Mouse (Mus musculus) intestine, embryonic 14.5 days (tissue): ENCODE data around the gene Krt25. TPM values are rescaled to one million over a fixed set of nuclear protein-coding genes. Genes with fewer than 3 reads are reported as not detected.

Source experiments
- ATAC-seq: fragments of 200-750 bp; cut with Nextera tagmentation; replicated peaks from 2 replicates; pipeline ENCODE4 v1.8.0; 2017; ENCODE audit warnings: low read depth, moderate number of reproducible peaks, moderate TSS enrichment, moderate library complexity; ENCODE audit not compliant: low FRiP score, low TSS enrichment
- DNase-seq: peaks from one replicate; pipeline ENCODE4 v3.0.0-alpha.2; 2018; ENCODE audit warnings: low spot score
- H3K27ac ChIP-seq: fragments of 300-500 bp; sonication (generic); 2 replicates; pipeline ENCODE4 v1.5.1; 2014; ENCODE audit warnings: low read depth, mild to moderate bottlenecking, control low read depth
- H3K27me3 ChIP-seq: fragments of 300-500 bp; sonication (generic); replicated peaks from 2 replicates; pipeline ENCODE4 v1.6.1; 2014; ENCODE audit warnings: low read length, control low read depth; ENCODE audit not compliant: control insufficient read depth, insufficient read depth
- H3K36me3 ChIP-seq: fragments of 300-500 bp; sonication (generic); 2 replicates; pipeline ENCODE4 v1.6.1; 2014; ENCODE audit warnings: low read length, control low read depth; ENCODE audit not compliant: control insufficient read depth, insufficient read depth
- H3K4me1 ChIP-seq: fragments of 300-500 bp; sonication (generic); replicated peaks from 2 replicates; pipeline ENCODE4 v1.6.1; 2014; ENCODE audit warnings: low read length, control low read depth, mixed read lengths; ENCODE audit not compliant: control insufficient read depth, insufficient read depth
- H3K4me2 ChIP-seq: fragments of 300-500 bp; sonication (generic); 2 replicates; pipeline ENCODE4 v1.6.1; 2014; ENCODE audit warnings: low read length
- H3K4me3 ChIP-seq: fragments of 300-500 bp; sonication (generic); 2 replicates; pipeline ENCODE4 v1.5.1; 2014; ENCODE audit warnings: low read depth, low read length, control low read depth, mixed read lengths
- H3K9ac ChIP-seq: fragments of 300-500 bp; sonication (generic); 2 replicates; pipeline ENCODE4 v1.6.1; 2014; ENCODE audit warnings: mild to moderate bottlenecking, low read length
- H3K9me3 ChIP-seq: fragments of 300-500 bp; sonication (generic); 2 replicates; pipeline ENCODE4 v1.6.1; 2016; ENCODE audit warnings: low read length, control low read depth; ENCODE audit not compliant: control insufficient read depth
- WGBS: fragments of 180-500 bp; shearing (Covaris S2); extraction: QIAGEN DNeasy Blood & Tissue Kit; methylation state at CpG from one replicate; pipeline ENCODE4 v1.1.7; 2014; 5-methylcytosine and 5-hydroxymethylcytosine counted together
- polyA plus RNA-seq: library from polyadenylated mRNA; unstranded; fragments of >200 nt; fragmentation: Nextera tagmentation; extraction: Ambion mirVana; gene quantifications from 2 replicates; pipeline ENCODE4 v1.2.1, GENCODE M21; 2014

Gene Krt25
- 0.15 TPM in 1 of 2 replicates, not detected in the other for polyA plus RNA-seq

- H3K4me1 ChIP-seq, result no peaks in the 10 kb centered on the region; the same call in 1 of the 2 replicates
- no peak within 1 kb of the TSS for H3K4me2 ChIP-seq
- DNase-seq (no peak), ATAC-seq (no peak)
- no peak within 1 kb of the TSS for H3K27ac ChIP-seq
- H3K27me3 ChIP-seq, result no peaks in the 10 kb centered on the region
- no peak within 1 kb of the TSS for H3K4me3 ChIP-seq
- no peaks in the 10 kb centered on the region for H3K36me3 ChIP-seq
- WGBS, result 90% methylated on average over 11 of the region's 11 CpGs
- H3K9me3 ChIP-seq, result no peaks in the 10 kb centered on the region
- H3K9ac ChIP-seq, result no peak within 1 kb of the TSS
Observed at GRCm38 (mm10) chr11:99322851-99323250, at the start of gene Krt25. Gene Krt25, minus strand, starts transcription at chr11:99322951.

- no peaks in the 10 kb centered on the region for H3K9me3 ChIP-seq
- H3K9ac ChIP-seq, result no peak overlapping the region
- H3K27ac ChIP-seq, result no peak overlapping the region
- no peak overlapping the region for H3K4me3 ChIP-seq
- WGBS, result 85% methylated on average over 8 of the region's 8 CpGs
- no peaks in the 10 kb centered on the region for H3K4me1 ChIP-seq
- ATAC-seq (no peak), DNase-seq (no peak)
- no peaks in the 10 kb centered on the region for H3K27me3 ChIP-seq
- no peaks in the 10 kb centered on the region for H3K36me3 ChIP-seq
- H3K4me2 ChIP-seq, result no peak overlapping the region
Observed at GRCm38 (mm10) chr11:99369853-99370451, 47.2 kb upstream of the Krt25 start.

DNA sequence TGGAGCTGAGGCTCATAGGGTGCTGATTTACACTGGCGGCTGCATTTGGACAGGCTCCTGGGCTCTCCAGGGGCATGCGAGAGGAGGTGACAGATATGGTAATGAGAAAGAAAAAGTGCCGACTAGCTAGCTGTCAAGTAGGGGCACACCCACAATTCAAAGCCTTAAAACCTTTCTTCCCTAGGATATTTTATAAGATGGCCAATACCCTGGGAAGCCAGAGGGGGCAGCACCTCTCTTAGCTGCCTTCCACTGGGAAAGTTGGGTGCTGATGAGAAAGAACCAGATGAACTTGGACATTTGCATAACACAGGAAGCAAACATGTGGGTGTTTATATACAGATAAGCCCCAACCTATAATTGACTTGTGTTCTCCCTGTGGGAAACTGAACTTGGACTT is 46.5 kb upstream of the Krt25 start:
- DNase-seq, result no peak

DNA sequence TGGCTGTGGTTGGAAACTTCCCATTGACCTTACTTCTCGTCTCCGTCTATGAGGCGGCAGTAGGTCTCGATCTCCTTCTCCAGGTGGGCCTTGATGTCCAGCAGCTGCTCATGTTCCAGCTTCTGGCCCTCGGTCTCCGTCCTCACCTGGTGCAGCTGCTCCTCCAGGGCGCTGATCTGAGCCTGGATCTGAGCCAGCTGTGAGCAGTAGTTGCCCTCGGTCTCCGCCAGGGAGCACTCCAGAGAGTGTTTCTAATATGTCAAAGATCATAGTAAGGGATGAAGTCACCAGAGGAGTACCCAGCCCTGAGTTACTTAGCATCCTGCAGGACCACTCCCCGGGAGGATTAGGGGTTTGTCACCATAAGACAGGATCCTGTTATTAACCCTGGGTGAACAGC is 44.0 kb upstream of the Krt25 start:
- Histone ChIP-seq H3K4me1 (no peaks in the 10 kb centered on the region), H3K4me2 (no peak overlapping the region), H3K27me3 (no peaks in the 10 kb centered on the region), H3K4me3 (no peak overlapping the region), H3K36me3 (no peaks in the 10 kb centered on the region), H3K27ac (no peak overlapping the region), H3K9ac (no peak overlapping the region), H3K9me3 (no peaks in the 10 kb centered on the region)
- WGBS, result 30% methylated on average over 10 of the region's 10 CpGs
- no peak for ATAC-seq
- no peak for DNase-seq

More for the DNA sequence above, 46.5 kb upstream of the Krt25 start:
- Histone ChIP-seq H3K4me2 (no peak overlapping the region), H3K9ac (no peak overlapping the region), H3K4me1 (no peaks in the 10 kb centered on the region), H3K36me3 (no peaks in the 10 kb centered on the region), H3K27me3 (no peaks in the 10 kb centered on the region), H3K27ac (no peak overlapping the region), H3K9me3 (no peaks in the 10 kb centered on the region), H3K4me3 (no peak overlapping the region)
- WGBS, result 9% methylated on average over 3 of the region's 3 CpGs
- no peak for ATAC-seq

DNA sequence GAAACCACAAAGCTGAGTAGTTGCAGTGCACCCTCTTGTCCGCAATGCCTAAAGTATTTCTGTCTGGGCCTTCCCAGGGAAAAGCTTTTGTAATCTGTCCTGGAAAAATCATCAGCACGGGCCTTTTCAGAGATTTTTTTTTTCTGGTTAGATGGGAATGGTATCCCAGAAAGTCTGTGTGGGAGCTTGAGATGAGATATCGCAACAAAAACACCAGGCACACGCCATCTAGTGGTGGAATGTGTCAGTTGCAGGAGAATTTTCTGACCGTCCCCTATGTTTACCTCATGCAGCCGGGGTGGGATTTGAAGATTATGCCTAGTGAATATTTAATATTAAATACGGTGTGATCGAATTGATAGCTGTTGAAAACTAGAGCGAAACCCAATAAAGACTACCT is 41.7 kb upstream of the Krt25 start:
- H3K36me3 ChIP-seq, result no peaks in the 10 kb centered on the region
- H3K4me1 ChIP-seq, result no peaks in the 10 kb centered on the region
- H3K4me3 ChIP-seq, result no peak overlapping the region
- peak; percentile 55 for DNase-seq
- WGBS, result 23% methylated on average over 9 of the region's 9 CpGs
- no peak overlapping the region for H3K27ac ChIP-seq
- no peak for ATAC-seq
- H3K4me2 ChIP-seq, result no peak overlapping the region
- H3K9ac ChIP-seq, result no peak overlapping the region
- H3K27me3 ChIP-seq, result no peaks in the 10 kb centered on the region
- no peaks in the 10 kb centered on the region for H3K9me3 ChIP-seq

DNA sequence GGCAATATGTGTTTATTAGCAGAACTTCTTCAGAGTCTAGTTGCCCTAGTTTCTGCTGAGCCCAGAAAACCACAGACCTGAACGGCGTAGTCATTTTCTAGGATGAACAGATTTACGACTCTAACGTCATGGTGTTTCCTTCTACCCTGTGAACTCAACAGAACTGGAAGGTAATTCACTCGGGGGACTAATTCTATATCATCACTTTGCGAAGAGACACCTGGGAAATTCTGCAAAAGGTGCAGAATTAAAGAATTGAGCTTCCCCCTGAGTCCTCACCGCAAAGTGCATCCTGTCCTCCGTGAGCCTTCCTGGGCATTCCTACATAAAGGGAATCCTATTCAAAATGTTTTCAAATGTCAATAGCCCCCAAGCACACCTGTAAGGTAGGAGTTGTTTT is 38.7 kb upstream of the Krt25 start:
- Histone ChIP-seq H3K36me3 (no peaks in the 10 kb centered on the region), H3K4me2 (no peak overlapping the region), H3K4me1 (no peaks in the 10 kb centered on the region), H3K9ac (no peak overlapping the region), H3K4me3 (no peak overlapping the region), H3K27ac (no peak overlapping the region), H3K27me3 (no peaks in the 10 kb centered on the region), H3K9me3 (no peaks in the 10 kb centered on the region)
- ATAC-seq (no peak), DNase-seq (no peak)
- 81% methylated on average over 8 of the region's 8 CpGs for WGBS

DNA sequence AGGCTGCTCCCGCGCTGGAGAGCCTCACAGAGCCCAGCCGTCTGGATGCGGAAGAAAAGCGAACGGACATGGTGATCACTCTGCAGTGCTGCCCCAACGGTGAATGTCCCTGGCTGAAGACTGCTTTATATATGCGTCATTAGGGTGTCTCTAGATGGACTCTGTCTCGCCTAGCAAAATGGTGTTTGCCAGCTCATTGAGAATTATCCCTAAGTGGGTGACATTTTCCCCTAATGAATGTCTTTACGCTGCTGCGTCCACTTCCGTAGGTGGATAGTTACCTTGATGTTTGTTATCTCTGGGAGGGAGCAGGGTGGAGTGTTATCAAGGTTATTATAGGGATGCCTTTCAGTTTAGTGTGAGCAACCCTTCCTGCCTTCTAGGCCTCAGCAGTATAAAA is 28.3 kb upstream of the Krt25 start, which contains the start of gene Krt27:
Gene Krt27, minus strand, starts transcription at position 101 of the 400 bp plus-strand sequence.
- H3K4me1 ChIP-seq, result no peaks in the 10 kb centered on the region
- no peaks in the 10 kb centered on the region for H3K27me3 ChIP-seq
- H3K9ac ChIP-seq, result no peak within 1 kb of the TSS
- H3K4me2 ChIP-seq, result no peak within 1 kb of the TSS
- 66% methylated on average over 12 of the region's 12 CpGs for WGBS
- no peaks in the 10 kb centered on the region for H3K36me3 ChIP-seq
- H3K9me3 ChIP-seq, result no peaks in the 10 kb centered on the region
- no peak within 1 kb of the TSS for H3K27ac ChIP-seq
- ATAC-seq, result no peak
- DNase-seq, result no peak
- no peak within 1 kb of the TSS for H3K4me3 ChIP-seq

DNA sequence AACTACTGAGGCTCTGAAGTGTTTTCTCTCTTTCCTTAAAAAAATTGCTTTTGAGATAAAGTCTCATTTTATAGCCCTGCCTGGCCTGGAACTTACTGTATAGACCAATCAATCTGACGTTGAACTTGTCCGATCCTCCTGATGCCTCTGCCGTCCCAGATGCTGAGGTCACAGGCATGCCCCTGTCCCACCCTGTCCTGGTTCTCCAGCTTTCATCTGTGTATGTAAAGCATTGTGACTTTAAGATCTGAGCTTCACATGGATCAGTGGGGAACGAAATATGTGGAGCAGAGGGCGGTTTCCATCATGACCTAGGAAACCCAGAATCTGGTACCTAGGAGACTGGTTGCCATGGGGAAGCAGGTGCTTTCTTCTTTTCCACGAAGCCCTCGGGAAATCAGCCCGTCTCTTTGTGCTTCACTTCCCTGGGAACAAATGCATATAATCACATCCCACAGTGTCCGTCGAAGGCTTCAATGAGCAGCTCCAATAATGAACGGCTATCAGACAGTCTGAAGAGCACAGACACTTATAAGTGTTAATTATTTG is 16.6 kb upstream of the Krt25 start:
- no peaks in the 10 kb centered on the region for H3K4me1 ChIP-seq
- H3K4me2 ChIP-seq, result no peak overlapping the region
- H3K9ac ChIP-seq, result no peak overlapping the region
- no peaks in the 10 kb centered on the region for H3K27me3 ChIP-seq
- no peaks in the 10 kb centered on the region for H3K36me3 ChIP-seq
- no peak for DNase-seq
- no peak overlapping the region for H3K4me3 ChIP-seq
- no peak for ATAC-seq
- 81% methylated on average over 11 of the region's 11 CpGs for WGBS
- no peak overlapping the region for H3K27ac ChIP-seq
- no peaks in the 10 kb centered on the region for H3K9me3 ChIP-seq

- Histone ChIP-seq H3K9ac (no peak within 1 kb of the TSS), H3K4me3 (no peak within 1 kb of the TSS), H3K27ac (no peak within 1 kb of the TSS), H3K36me3 (no peaks in the 10 kb centered on the region), H3K9me3 (no peaks in the 10 kb centered on the region), H3K4me2 (no peak within 1 kb of the TSS), H3K27me3 (no peaks in the 10 kb centered on the region), H3K4me1 (no peaks in the 10 kb centered on the region)
- ATAC-seq (no peak), DNase-seq (no peak)
- WGBS, result 94% methylated on average over 11 of the region's 11 CpGs
Observed at GRCm38 (mm10) chr11:99337866-99338265, 15.1 kb upstream of the Krt25 start, which contains the start of gene Krt26. Gene Krt26, minus strand, starts transcription at chr11:99337966.
